Mouse (Mus musculus) erythroblast, embryonic 14.5 days (primary cell): Measurements from ENCODE around the gene Stard7.

Source experiments
- GATA1 ChIP-seq: IDR thresholded peaks from 2 replicates; pipeline ENCODE4 v1.6.1; 2012; ENCODE audit warnings: low read length, inconsistent platforms, mixed read lengths
- TAL1 ChIP-seq: IDR thresholded peaks from 3 replicates; pipeline ENCODE4 v1.6.1; 2012; ENCODE audit warnings: low read length, inconsistent platforms, mixed read lengths

- TF ChIP-seq GATA1 (no peak), TAL1 (no peak)
Measured at GRCm38 (mm10) chr2:127307179-127307578, 37.2 kb downstream of the Stard7 start.
